Mouse (Mus musculus) midbrain, postnatal 0 days (tissue): Measurements from ENCODE around the gene Tln2. TPM values are rescaled to one million over a fixed set of nuclear protein-coding genes. Genes with fewer than 3 reads are reported as not detected.

Source experiments
- ATAC-seq: fragments of 200-750 bp; cut with Nextera tagmentation; 2 replicates; pipeline ENCODE4 v1.8.0; 2017; ENCODE audit warnings: moderate number of reproducible peaks, mild to moderate bottlenecking, moderate TSS enrichment, moderate library complexity; ENCODE audit not compliant: low FRiP score
- DNase-seq: peaks from one replicate; pipeline ENCODE4 v3.0.0-alpha.2; 2015; ENCODE audit warnings: low spot score
- H3K27ac ChIP-seq: fragments of 300-500 bp; sonication (generic); 2 replicates; pipeline ENCODE4 v1.5.1; 2014; ENCODE audit warnings: low read depth, mild to moderate bottlenecking, low read length, mixed read lengths
- H3K27me3 ChIP-seq: fragments of 300-500 bp; sonication (generic); 2 replicates; pipeline ENCODE4 v1.6.1; 2014; ENCODE audit warnings: low read length, control low read depth, mixed read lengths; ENCODE audit not compliant: insufficient read depth
- H3K36me3 ChIP-seq: fragments of 300-500 bp; sonication (generic); 2 replicates; pipeline ENCODE4 v1.6.1; 2014; ENCODE audit warnings: low read length, control low read depth, mixed read lengths; ENCODE audit not compliant: insufficient read depth
- H3K4me1 ChIP-seq: fragments of 300-500 bp; sonication (generic); 2 replicates; pipeline ENCODE4 v1.6.1; 2014; ENCODE audit warnings: mild to moderate bottlenecking, control low read depth, antibody characterized with exemption, low read length, mixed read lengths; ENCODE audit not compliant: insufficient read depth
- H3K4me2 ChIP-seq: fragments of 300-500 bp; sonication (generic); 2 replicates; pipeline ENCODE4 v1.6.1; 2014; ENCODE audit warnings: low read depth, mild to moderate bottlenecking, low read length, mixed read lengths; ENCODE audit not compliant: poor library complexity, severe bottlenecking
- H3K4me3 ChIP-seq: fragments of 300-500 bp; sonication (generic); 2 replicates; pipeline ENCODE4 v1.5.1; 2014; ENCODE audit warnings: low read depth, mild to moderate bottlenecking, low read length, moderate library complexity
- H3K9ac ChIP-seq: fragments of 300-500 bp; sonication (generic); replicated peaks from 2 replicates; pipeline ENCODE4 v1.6.1; 2014; ENCODE audit warnings: mild to moderate bottlenecking, low read length, moderate library complexity, mixed read lengths; ENCODE audit not compliant: poor library complexity, severe bottlenecking
- H3K9me3 ChIP-seq: fragments of 300-500 bp; sonication (generic); 2 replicates; pipeline ENCODE4 v1.6.1; 2016; ENCODE audit warnings: low read length, control low read depth
- CTCF ChIP-seq: IDR thresholded peaks from 2 replicates; pipeline ENCODE4 v1.5.1; 2016; ENCODE audit warnings: antibody characterized with exemption, mild to moderate bottlenecking
- WGBS: fragments of 180-500 bp; shearing (Covaris S2); extraction: QIAGEN DNeasy Blood & Tissue Kit; methylation state at CpG from one replicate; pipeline ENCODE4 v1.1.7; 2014; 5-methylcytosine and 5-hydroxymethylcytosine counted together
- polyA plus RNA-seq: library from polyadenylated mRNA; unstranded; fragments of >200 nt; fragmentation: Nextera tagmentation; extraction: Ambion mirVana; gene quantifications from 2 replicates; pipeline ENCODE4 v1.2.1, GENCODE M21; 2015
- total RNA-seq: library from RNA; depleted of rRNA; stranded (reverse); fragments of >200 nt; gene quantifications from 2 replicates; pipeline ENCODE4 v1.2.3, GENCODE M21; 2014

The Tln2 gene
- total and polyA plus RNA-seq, 2 experiments from 2014 or later, result 49.4 to 66.7 TPM

GRCm38 (mm10) chr9:67274296-67274695, 285.2 kb downstream of the Tln2 start:
- TF ChIP-seq CTCF, result peak; percentile 69
- Histone ChIP-seq H3K27me3 (no peaks in the 10 kb centered on the region), H3K4me2 (no peak overlapping the region), H3K27ac (no peak overlapping the region), H3K4me3 (no peak overlapping the region), H3K9ac (no peak overlapping the region), H3K36me3 (peaks cover 8% of the 10 kb centered on the region; the same call in 1 of the 2 replicates), H3K4me1 (no peaks in the 10 kb centered on the region), H3K9me3 (no peaks in the 10 kb centered on the region)
- 45% methylated on average over 3 of the region's 3 CpGs for WGBS
- ATAC-seq (no peak), DNase-seq (peak; percentile 44)

GRCm38 (mm10) chr9:67273362-67273761, 286.1 kb downstream of the Tln2 start:
- H3K4me3 ChIP-seq, result no peak overlapping the region
- no peak overlapping the region for H3K4me2 ChIP-seq
- no peaks in the 10 kb centered on the region for H3K27me3 ChIP-seq
- peaks cover 8% of the 10 kb centered on the region; the same call in 1 of the 2 replicates for H3K36me3 ChIP-seq
- no peak overlapping the region for H3K27ac ChIP-seq
- no peaks in the 10 kb centered on the region for H3K9me3 ChIP-seq
- peak; percentile 40 for TF ChIP-seq CTCF
- ATAC-seq (no peak), DNase-seq (no peak)
- no peaks in the 10 kb centered on the region for H3K4me1 ChIP-seq
- H3K9ac ChIP-seq, result no peak overlapping the region

GRCm38 (mm10) chr9:67270734-67271133, 288.8 kb downstream of the Tln2 start:
- H3K27me3 ChIP-seq, result no peaks in the 10 kb centered on the region
- WGBS, result 68% methylated on average over 7 of the region's 7 CpGs
- peaks cover 8% of the 10 kb centered on the region; the same call in 1 of the 2 replicates for H3K36me3 ChIP-seq
- no peak overlapping the region for H3K9ac ChIP-seq
- H3K27ac ChIP-seq, result no peak overlapping the region
- H3K4me1 ChIP-seq, result no peaks in the 10 kb centered on the region
- ATAC-seq, result no peak
- H3K4me3 ChIP-seq, result no peak overlapping the region
- no peak overlapping the region for H3K4me2 ChIP-seq
- peak; percentile 16 for DNase-seq
- no peaks in the 10 kb centered on the region for H3K9me3 ChIP-seq
- TF ChIP-seq CTCF, result no peak

GRCm38 (mm10) chr9:67270061-67270595, 289.4 kb downstream of the Tln2 start:
- Histone ChIP-seq H3K9ac (no peak overlapping the region), H3K27me3 (no peaks in the 10 kb centered on the region), H3K4me1 (no peaks in the 10 kb centered on the region), H3K4me2 (no peak overlapping the region), H3K4me3 (no peak overlapping the region), H3K27ac (no peak overlapping the region), H3K9me3 (no peaks in the 10 kb centered on the region), H3K36me3 (peaks cover 8% of the 10 kb centered on the region; the same call in 1 of the 2 replicates)
- WGBS, result 74% methylated on average over 7 of the region's 7 CpGs
- no peak for TF ChIP-seq CTCF
- ATAC-seq (no peak), DNase-seq (no peak)

GRCm38 (mm10) chr9:67267276-67267990, 292.1 kb downstream of the Tln2 start:
- no peaks in the 10 kb centered on the region for H3K9me3 ChIP-seq
- H3K4me2 ChIP-seq, result no peak overlapping the region
- H3K4me1 ChIP-seq, result no peaks in the 10 kb centered on the region
- no peak overlapping the region for H3K4me3 ChIP-seq
- 85% methylated on average over 8 of the region's 8 CpGs for WGBS
- H3K27ac ChIP-seq, result no peak overlapping the region
- peaks cover 4% of the 10 kb centered on the region; the same call in 1 of the 2 replicates for H3K36me3 ChIP-seq
- TF ChIP-seq CTCF, result no peak
- H3K9ac ChIP-seq, result no peak overlapping the region
- no peak for DNase-seq
- H3K27me3 ChIP-seq, result no peaks in the 10 kb centered on the region
- no peak for ATAC-seq

GRCm38 (mm10) chr9:67265513-67265912, 294.0 kb downstream of the Tln2 start:
- TF ChIP-seq CTCF, result no peak
- H3K4me1 ChIP-seq, result no peaks in the 10 kb centered on the region
- H3K36me3 ChIP-seq, result 0 out of 2 replicates have a peak, but pooled peaks cover 3% of the 10 kb centered on the region
- no peak overlapping the region for H3K4me3 ChIP-seq
- 68% methylated on average over 11 of the region's 11 CpGs for whole genome bisulfite sequencing
- H3K27me3 ChIP-seq, result no peaks in the 10 kb centered on the region
- H3K27ac ChIP-seq, result no peak overlapping the region
- H3K4me2 ChIP-seq, result no peak overlapping the region
- peak; percentile 80 for DNase-seq
- no peaks in the 10 kb centered on the region for H3K9me3 ChIP-seq
- peak; percentile 76 for ATAC-seq
- no peak overlapping the region for H3K9ac ChIP-seq
